Mouse (Mus musculus) small intestine, adult 2 months (tissue): ENCODE measurements at regions not wholly inside any gene's neighbourhood (a gene's known extent, or its start where the extent isn't known, plus 50 kb on each side); places are given as distances from the start of the nearest gene placed in this dataset.

ENCODE experiments used
- H3K27ac ChIP-seq: fragments of 200-500 bp; 2 replicates; pipeline ENCODE4 v1.5.1; 2012; ENCODE audit warnings: low read depth, low read length, control low read depth, inconsistent platforms; ENCODE audit not compliant: insufficient read depth
- H3K27me3 ChIP-seq: fragments of 200-500 bp; 2 replicates; pipeline ENCODE4 v1.6.1; 2012; ENCODE audit warnings: mild to moderate bottlenecking, moderate library complexity, low read length, inconsistent platforms; ENCODE audit not compliant: control insufficient read depth, insufficient read depth
- H3K36me3 ChIP-seq: fragments of 200-500 bp; 2 replicates; pipeline ENCODE4 v1.6.1; 2012; ENCODE audit warnings: mild to moderate bottlenecking, low read length, control low read depth, inconsistent platforms; ENCODE audit not compliant: control insufficient read depth, insufficient read depth
- H3K4me1 ChIP-seq: fragments of 200-500 bp; 2 replicates; pipeline ENCODE4 v1.6.1; 2012; ENCODE audit warnings: low read length, inconsistent platforms, mixed read lengths; ENCODE audit not compliant: control insufficient read depth, insufficient read depth, insufficient read length
- H3K4me3 ChIP-seq: fragments of 200-500 bp; 2 replicates; pipeline ENCODE4 v1.5.1; 2012; ENCODE audit warnings: low read depth, mild to moderate bottlenecking, control low read depth, inconsistent platforms, low read length, moderate library complexity
- CTCF ChIP-seq: fragments of 200-500 bp; IDR thresholded peaks from 2 replicates; pipeline ENCODE4 v1.5.1; 2012; ENCODE audit warnings: low read depth, mild to moderate bottlenecking, control low read depth, inconsistent platforms, low read length, moderate library complexity, mixed read lengths; ENCODE audit not compliant: insufficient replicate concordance, insufficient read length; ENCODE audit errors: extremely low read depth
- POLR2A ChIP-seq: fragments of 200-500 bp; IDR thresholded peaks from 2 replicates; pipeline ENCODE4 v1.6.1; 2012; ENCODE audit warnings: low read depth, mild to moderate bottlenecking, control low read depth, inconsistent platforms, low read length, moderate library complexity
- WGBS: fragments of 180-500 bp; shearing (Covaris S2); methylation state at CpG from one replicate; pipeline ENCODE4 v1.1.7; 2018; 5-methylcytosine and 5-hydroxymethylcytosine counted together

DNA sequence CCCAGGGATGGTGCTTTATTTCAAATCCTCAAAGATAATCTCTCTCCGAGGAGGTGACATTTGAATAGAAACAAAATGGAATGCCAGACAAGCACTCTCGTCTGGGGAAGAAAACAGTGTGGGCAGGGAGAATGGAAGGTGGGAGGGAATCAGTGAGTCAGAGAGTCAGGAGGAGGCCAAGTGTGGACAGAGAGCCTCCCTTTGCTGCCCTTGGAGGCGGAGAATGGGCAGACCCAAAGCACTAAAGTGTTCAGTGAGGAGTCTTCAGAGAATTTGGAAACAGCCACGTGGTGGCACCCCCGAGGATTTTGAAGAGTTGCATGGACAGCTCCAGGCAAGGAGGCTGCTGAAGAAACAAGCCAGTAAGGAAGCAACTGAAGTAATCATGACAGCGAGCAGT lies 367.2 kb downstream of the Pdcd6ip start:
- 58% methylated on average over 6 of the region's 6 CpGs for WGBS
- TF ChIP-seq CTCF = no peak
- no peak for TF ChIP-seq POLR2A
- no peak overlapping the region for H3K4me3 ChIP-seq
- H3K27me3 ChIP-seq = no peaks in the 10 kb centered on the region
- H3K4me1 ChIP-seq = no peaks in the 10 kb centered on the region
- no peak overlapping the region for H3K27ac ChIP-seq
- no peaks in the 10 kb centered on the region for H3K36me3 ChIP-seq

DNA sequence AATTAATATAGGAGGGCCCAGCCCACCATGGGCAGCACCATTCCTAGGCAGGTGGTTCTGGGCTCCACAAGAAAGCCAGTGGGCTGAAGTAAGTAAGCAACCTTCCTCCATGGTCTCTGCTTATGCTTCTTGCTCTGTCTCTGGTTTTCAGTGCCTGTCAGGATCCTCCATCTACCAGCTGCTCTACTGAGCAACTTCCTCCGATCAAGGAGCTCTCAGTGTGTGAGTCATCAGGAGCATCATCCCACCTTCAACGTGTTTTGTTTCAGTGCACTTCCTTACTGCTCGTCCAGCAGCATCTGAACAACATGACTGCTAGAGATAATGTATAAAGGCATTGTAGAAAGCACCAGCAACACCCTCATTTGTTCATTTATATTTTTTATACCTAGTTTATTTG lies 368.0 kb downstream of the Pdcd6ip start:
- Histone ChIP-seq H3K36me3 (no peaks in the 10 kb centered on the region), H3K27me3 (no peaks in the 10 kb centered on the region), H3K27ac (no peak overlapping the region), H3K4me3 (no peak overlapping the region), H3K4me1 (no peaks in the 10 kb centered on the region)
- 66% methylated on average over 3 of the region's 3 CpGs for WGBS
- TF ChIP-seq CTCF = no peak
- TF ChIP-seq POLR2A = no peak

DNA sequence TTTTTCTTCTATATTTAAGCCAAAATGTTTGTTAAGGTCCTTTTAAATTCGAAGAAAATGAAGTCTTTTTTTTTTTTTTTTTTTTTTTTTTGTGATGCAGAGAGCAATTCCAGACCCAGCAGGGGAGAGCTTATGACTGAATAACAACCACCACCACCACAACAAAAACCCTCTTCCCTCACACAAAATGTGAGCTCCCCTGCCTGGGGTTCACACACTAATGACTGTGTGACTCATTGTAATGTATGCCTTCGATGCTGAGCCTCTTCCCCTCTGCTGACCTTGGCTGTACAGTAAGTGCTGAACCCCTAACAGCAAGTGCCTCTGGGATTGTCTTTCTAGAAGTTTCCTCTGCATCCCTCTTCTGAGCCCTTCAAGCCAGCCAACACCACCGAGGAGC lies 383.6 kb downstream of the Pdcd6ip start:
- TF ChIP-seq CTCF (no peak), POLR2A (no peak)
- Histone ChIP-seq H3K36me3 (no peaks in the 10 kb centered on the region), H3K27ac (no peak overlapping the region), H3K27me3 (no peaks in the 10 kb centered on the region), H3K4me3 (no peak overlapping the region), H3K4me1 (no peaks in the 10 kb centered on the region)
- 58% methylated on average over 3 of the region's 3 CpGs for WGBS

DNA sequence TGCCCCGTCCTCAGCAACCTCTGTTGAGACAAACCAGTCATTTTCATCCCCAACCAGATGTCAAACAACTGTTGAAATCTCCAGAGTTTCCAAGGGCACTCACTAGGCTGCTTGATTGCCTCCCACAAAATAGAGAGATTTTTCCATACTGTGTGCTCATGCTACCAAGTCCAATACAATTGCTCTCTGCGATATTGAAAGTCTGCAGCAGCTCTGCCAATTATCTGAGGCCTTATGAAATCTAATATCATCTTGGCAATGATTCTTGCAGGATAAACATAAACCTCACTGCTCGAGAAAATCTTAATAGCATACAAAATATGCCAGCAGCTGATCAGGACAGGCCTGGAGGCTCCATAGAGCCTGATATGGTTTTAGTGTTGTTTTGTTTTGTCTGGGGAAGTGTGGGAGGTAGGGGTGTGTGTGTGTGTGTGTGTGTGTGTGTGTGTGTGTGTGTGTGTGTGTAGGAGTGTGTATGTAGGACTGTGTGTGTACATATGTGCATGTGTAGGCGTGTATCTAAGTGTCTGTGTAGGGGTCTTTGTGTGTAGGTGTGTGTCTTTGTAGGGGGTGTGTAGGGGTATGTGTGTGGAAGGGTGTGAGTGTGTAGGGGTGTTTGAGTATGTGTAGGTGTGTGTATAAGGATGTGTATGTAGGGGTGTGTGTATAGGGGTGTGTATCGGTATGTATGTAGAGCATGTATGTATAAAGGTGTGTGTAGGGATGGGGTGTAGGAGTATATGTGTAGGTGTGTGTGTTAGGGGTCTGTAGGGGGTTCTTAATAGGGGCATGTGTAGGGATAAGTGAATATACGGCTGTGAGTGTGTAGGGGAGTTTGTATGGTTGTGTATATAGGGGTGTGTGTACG lies 398.1 kb downstream of the Pdcd6ip start:
- Histone ChIP-seq H3K4me3 (no peak overlapping the region), H3K27ac (no peak overlapping the region), H3K36me3 (no peaks in the 10 kb centered on the region), H3K4me1 (no peaks in the 10 kb centered on the region), H3K27me3 (no peaks in the 10 kb centered on the region)
- 73% methylated on average over 7 of the region's 7 CpGs for WGBS
- TF ChIP-seq CTCF = no peak
- no peak for TF ChIP-seq POLR2A

DNA sequence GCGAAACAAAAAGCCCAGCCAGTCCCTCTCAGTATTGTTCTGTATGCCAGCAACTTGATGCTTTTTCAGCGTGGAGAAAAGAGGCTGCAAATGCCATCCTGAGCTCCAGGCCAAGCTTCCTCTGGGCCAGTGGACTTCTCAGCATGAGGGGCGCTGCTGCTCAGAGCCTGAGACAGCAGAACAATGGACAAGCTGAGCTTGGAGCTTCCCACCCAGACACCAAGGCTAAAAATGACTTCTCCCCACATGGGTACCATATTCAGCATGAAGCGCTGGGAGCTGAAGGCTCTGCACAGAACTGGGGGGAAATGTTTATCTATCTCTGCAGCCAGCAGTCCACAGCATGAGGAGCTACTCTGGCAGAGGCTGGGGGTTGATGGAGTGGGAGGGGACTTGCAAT lies 402.3 kb downstream of the Pdcd6ip start:
- Histone ChIP-seq H3K27ac (no peak overlapping the region), H3K4me1 (no peaks in the 10 kb centered on the region), H3K36me3 (no peaks in the 10 kb centered on the region), H3K27me3 (no peaks in the 10 kb centered on the region), H3K4me3 (no peak overlapping the region)
- TF ChIP-seq CTCF (no peak), POLR2A (no peak)
- WGBS = 60% methylated on average over 4 of the region's 4 CpGs

DNA sequence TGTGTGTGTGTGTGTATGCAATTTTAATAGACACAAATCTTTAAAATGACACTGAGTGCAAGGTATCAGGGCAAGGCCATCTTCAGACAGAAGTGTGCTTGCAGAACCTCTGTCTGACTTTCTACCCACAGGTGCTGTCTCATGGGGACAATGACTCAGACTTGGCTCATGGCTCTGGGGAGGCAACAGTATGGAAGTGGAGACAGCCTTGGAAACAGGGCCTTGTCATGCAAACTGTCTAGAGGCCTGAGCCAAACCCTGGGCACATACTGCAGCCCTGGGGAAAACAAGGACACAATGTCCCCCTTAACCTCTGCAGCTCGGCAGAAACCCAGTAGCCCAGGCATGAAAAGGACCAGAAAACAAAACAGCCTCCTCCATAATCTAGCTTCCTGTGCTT lies 405.6 kb downstream of the Pdcd6ip start:
- H3K27me3 ChIP-seq = no peaks in the 10 kb centered on the region
- H3K4me3 ChIP-seq = no peak overlapping the region
- no peak overlapping the region for H3K27ac ChIP-seq
- no peaks in the 10 kb centered on the region for H3K4me1 ChIP-seq
- 54% methylated on average over 1 of the region's 1 CpGs for WGBS
- no peaks in the 10 kb centered on the region for H3K36me3 ChIP-seq
- TF ChIP-seq CTCF (no peak), POLR2A (no peak)

DNA sequence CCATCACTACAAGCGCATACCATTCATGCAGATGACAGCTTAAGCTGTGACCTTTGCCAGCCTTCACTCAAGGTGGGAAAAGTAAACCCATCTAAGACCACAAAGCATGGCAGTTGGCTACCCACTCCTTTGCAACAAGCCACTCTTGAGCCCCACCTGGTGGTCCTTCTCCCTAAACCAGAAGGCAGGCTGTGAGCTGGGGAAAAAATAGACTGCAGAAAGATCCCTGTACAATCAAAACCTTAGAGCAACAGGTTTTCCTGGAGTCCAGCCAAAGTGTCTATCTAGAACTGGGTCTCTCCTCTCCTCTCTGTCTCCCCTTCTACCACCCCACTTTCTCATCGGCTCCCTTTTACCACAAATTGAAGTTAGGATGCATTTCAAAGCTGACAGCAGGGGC lies 407.2 kb downstream of the Pdcd6ip start:
- Histone ChIP-seq H3K4me3 (no peak overlapping the region), H3K27ac (no peak overlapping the region), H3K36me3 (no peaks in the 10 kb centered on the region), H3K4me1 (no peaks in the 10 kb centered on the region), H3K27me3 (no peaks in the 10 kb centered on the region)
- no peak for TF ChIP-seq CTCF
- no peak for TF ChIP-seq POLR2A
- 24% methylated on average over 2 of the region's 2 CpGs for WGBS
